Mouse (Mus musculus) ES-E14 (cell line): ENCODE data around the gene Fanca.

Experiments
- HCFC1 ChIP-seq: IDR thresholded peaks from 2 replicates; pipeline ENCODE4 v1.6.1; 2012; ENCODE audit warnings: low read length, inconsistent platforms, borderline replicate concordance; ENCODE audit not compliant: insufficient read depth
- ZC3H11A ChIP-seq: IDR thresholded peaks from 2 replicates; pipeline ENCODE4 v1.6.1; 2012; ENCODE audit warnings: low read depth, mild to moderate bottlenecking, inconsistent platforms, low read length, borderline replicate concordance
- ZNF384 ChIP-seq: IDR thresholded peaks from 2 replicates; pipeline ENCODE4 v1.6.1; 2012; ENCODE audit warnings: low read depth, low read length, inconsistent platforms

DNA sequence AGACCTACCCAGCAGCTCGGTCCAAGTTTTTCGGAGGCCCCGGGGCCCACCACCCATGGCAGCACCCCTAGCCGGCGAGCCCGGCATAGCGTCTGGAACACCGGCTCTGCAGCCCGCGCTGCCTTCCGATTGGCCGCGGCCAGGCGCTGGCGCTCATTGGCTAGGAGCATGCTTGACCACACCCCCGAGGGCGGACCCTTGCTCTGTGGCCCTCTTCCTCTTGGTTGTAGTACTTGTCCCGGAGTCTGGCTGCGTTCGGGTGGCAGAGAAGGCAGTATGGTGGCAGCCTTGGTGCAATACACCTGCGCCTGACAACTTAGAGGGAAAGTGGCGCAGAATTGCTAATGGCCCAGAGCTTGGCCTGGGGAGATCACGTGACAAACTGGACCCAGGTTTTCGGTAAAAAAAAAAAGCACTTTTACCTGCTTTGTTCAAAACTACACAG is at the start of gene Fanca:
- TF ChIP-seq HCFC1, result no peak
- no peak for TF ChIP-seq ZNF384
- no peak for TF ChIP-seq ZC3H11A
